ENCODE assay signal across 10 mouse cellular contexts in the genomic region with DNA sequence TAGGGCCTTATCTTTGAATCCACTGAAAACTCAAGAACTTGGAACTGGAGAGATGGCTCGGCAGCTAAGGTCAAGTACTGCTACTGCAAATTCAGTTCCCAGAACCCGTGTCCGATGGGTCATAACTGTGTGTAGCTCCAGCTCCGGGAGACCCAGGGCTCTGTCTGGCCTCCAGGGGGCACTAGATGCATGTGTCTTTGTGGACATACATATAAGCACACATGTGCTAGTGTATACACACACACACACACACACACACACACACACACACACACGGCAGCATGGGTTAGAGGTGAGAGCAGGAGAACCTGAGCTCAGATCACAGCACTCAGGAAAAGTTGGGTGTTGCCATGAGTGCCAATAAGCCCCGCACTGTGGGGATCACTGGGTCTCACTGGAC. TPM values are rescaled to one million over a fixed set of nuclear protein-coding genes. Genes with fewer than 3 reads are reported as not detected.
DNase-seq lines count a peak whose midpoint lies in the region; ATAC-seq and TF ChIP-seq lines count a peak whose summit lies in the region.
"Had no signal": no experiment of that assay in that cellular context is flagged by ENCODE, and none has a peak within 500 bp of the region (broad histone marks: within the 10 kb centered on the region; RNA-seq: fewer than 3 reads in every experiment).

No protein-coding gene starts in this region.

- H3K4me2 ChIP-seq in midbrain, embryonic 15.5 days, result no peak overlapping the region
- no peak overlapping the region for H3K4me2 ChIP-seq in liver, embryonic 14.5 days (ENCODE audit: low read depth)
- H3K4me2 ChIP-seq: embryonic facial prominence, embryonic 15.5 days had no signal

- no peak overlapping the region for H3K4me3 ChIP-seq in midbrain, embryonic 10.5 days
- no peak overlapping the region for H3K4me3 ChIP-seq in midbrain, embryonic 15.5 days
- no peak overlapping the region for H3K4me3 ChIP-seq in liver, embryonic 14.5 days (ENCODE audit: insufficient read depth in 1 of 2, low read depth in 2 of 2, low read length in 2 of 2)
- H3K4me3 ChIP-seq: embryonic facial prominence, embryonic 15.5 days had no signal

- no peaks in the 10 kb centered on the region; the same call in 1 of the 2 replicates for H3K4me1 ChIP-seq in midbrain, embryonic 10.5 days
- H3K4me1 ChIP-seq in midbrain, embryonic 15.5 days, result no peaks in the 10 kb centered on the region
- no peaks in the 10 kb centered on the region for H3K4me1 ChIP-seq in liver, embryonic 14.5 days (replicated peaks; ENCODE audit: control insufficient read depth in 2 of 2, insufficient read depth in 2 of 2, low read length in 1 of 2)
- H3K4me1 ChIP-seq: embryonic facial prominence, embryonic 15.5 days had no signal

- H3K9me3 ChIP-seq in midbrain, embryonic 10.5 days (replicated peaks), result no peaks in the 10 kb centered on the region
- no peaks in the 10 kb centered on the region for H3K9me3 ChIP-seq in midbrain, embryonic 15.5 days
- no peaks in the 10 kb centered on the region for H3K9me3 ChIP-seq in liver, embryonic 14.5 days (ENCODE audit: control insufficient read depth, low read length)
- H3K9me3 ChIP-seq: embryonic facial prominence, embryonic 15.5 days had no signal

- TF ChIP-seq EP300 in liver, embryonic 14.5 days (IDR thresholded peaks at IDR 0.05; ENCODE audit: low read depth), result no peak

- no peak overlapping the region for H3K27ac ChIP-seq in midbrain, embryonic 10.5 days (replicated peaks)
- H3K27ac ChIP-seq in midbrain, embryonic 15.5 days, result no peak overlapping the region
- no peak overlapping the region for H3K27ac ChIP-seq in liver, embryonic 14.5 days
- H3K27ac ChIP-seq: embryonic facial prominence, embryonic 15.5 days had no signal

- 83% methylated on average over 6 of the region's 6 CpGs for WGBS in midbrain, embryonic 10.5 days
- 80% methylated on average over 6 of the region's 6 CpGs for WGBS in midbrain, embryonic 15.5 days
- WGBS in liver, embryonic 14.5 days (ENCODE audit: insufficient replicate concordance), result 60% methylated on average over 6 of the region's 6 CpGs

- H3K36me3 ChIP-seq in midbrain, embryonic 10.5 days, result no peaks in the 10 kb centered on the region
- no peaks in the 10 kb centered on the region for H3K36me3 ChIP-seq in midbrain, embryonic 15.5 days (replicated peaks)
- no peaks in the 10 kb centered on the region for H3K36me3 ChIP-seq in liver, embryonic 14.5 days (replicated peaks; ENCODE audit: control insufficient read depth, insufficient read depth, low read depth)
- H3K36me3 ChIP-seq: embryonic facial prominence, embryonic 15.5 days had no signal

- peak; percentile 47 for TF ChIP-seq CTCF in liver, embryonic 14.5 days (IDR thresholded peaks at IDR 0.05; ENCODE audit: low read depth)

- no peak for ATAC-seq in midbrain, embryonic 15.5 days (replicated peaks)
- ATAC-seq in liver, embryonic 14.5 days (ENCODE audit: insufficient read depth), result no peak

- no peak overlapping the region for H3K9ac ChIP-seq in midbrain, embryonic 15.5 days
- no peak overlapping the region for H3K9ac ChIP-seq in liver, embryonic 14.5 days (replicated peaks)
- H3K9ac ChIP-seq: embryonic facial prominence, embryonic 15.5 days had no signal

- peak; percentile 34 for DNase-seq in midbrain, embryonic 10.5 days (ENCODE audit: low spot score)
- DNase-seq in adipocyte (ENCODE audit: low spot score), result peak; percentile 39
- peak; percentile 25 for DNase-seq in embryo, embryonic 9.5 days (ENCODE audit: extremely low spot score)
- no peak for DNase-seq in liver, embryonic 14.5 days (ENCODE audit: low read depth in 3 of 3, low spot score in 3 of 3)
- DNase-seq in frontal cortex, postnatal 36 days (ENCODE audit: low spot score in 2 of 2), result no peak
- DNase-seq in urinary bladder, postnatal 36 days (ENCODE audit: low spot score in 2 of 2), result no peak

- H3K27me3 ChIP-seq in midbrain, embryonic 10.5 days (ENCODE audit: low read depth, poor library complexity, severe bottlenecking), result no peaks in the 10 kb centered on the region
- no peaks in the 10 kb centered on the region for H3K27me3 ChIP-seq in midbrain, embryonic 15.5 days (replicated peaks)
- no peaks in the 10 kb centered on the region for H3K27me3 ChIP-seq in liver, embryonic 14.5 days (ENCODE audit: control insufficient read depth, insufficient read depth, low read length)
- H3K27me3 ChIP-seq: embryonic facial prominence, embryonic 15.5 days had no signal

RNA-seq across cellular contexts. Expression of a gene that starts 19.2 kb away (rescaled TPM):
- polyA plus RNA-seq in midbrain, embryonic 10.5 days (2016; fragmentation: Nextera tagmentation; extraction: Ambion mirVana), result 0.82 and 1.9 TPM in 2 replicates
- 0.72 and 2.2 TPM in 2 replicates for polyA plus RNA-seq in midbrain, embryonic 15.5 days (2015; fragmentation: Nextera tagmentation; extraction: Ambion mirVana)
- 0.01 TPM in 2 replicates for polyA plus RNA-seq in liver, embryonic 14.5 days (2012; rRNA removed)
- polyA plus RNA-seq in liver, embryonic 14.5 days (2014; fragmentation: Nextera tagmentation; extraction: Ambion mirVana), result not detected in 2 replicates

RNA-seq across cellular contexts. Expression of a gene that starts 55.6 kb away (rescaled TPM):
- polyA plus RNA-seq in midbrain, embryonic 10.5 days (2016; fragmentation: Nextera tagmentation; extraction: Ambion mirVana), result not detected in 2 replicates
- not detected in 2 replicates for polyA plus RNA-seq in midbrain, embryonic 15.5 days (2015; fragmentation: Nextera tagmentation; extraction: Ambion mirVana)
- not detected in 2 replicates for polyA plus RNA-seq in liver, embryonic 14.5 days (2012; rRNA removed)
- polyA plus RNA-seq in liver, embryonic 14.5 days (2014; fragmentation: Nextera tagmentation; extraction: Ambion mirVana), result not detected in 2 replicates
- polyA plus RNA-seq: lung, embryonic 16.5 days; stomach, embryonic 16.5 days had no signal

Comparison
In these comparisons a context has a peak if more than half of its experiments do, and no peak if none do; other contexts are left out.
1. DNase-seq: peak in midbrain, embryonic 10.5 days (single experiment), adipocyte (single experiment) and embryo, embryonic 9.5 days (single experiment); none in liver, embryonic 14.5 days (0 of 3), frontal cortex, postnatal 36 days (0 of 2) and urinary bladder, postnatal 36 days (0 of 2).